Mouse (Mus musculus): Measurements from ENCODE around the gene Cstb. TPM values are rescaled to one million over a fixed set of nuclear protein-coding genes. Genes with fewer than 3 reads are reported as not detected.

The Cstb gene
- total RNA-seq, 1 experiment from 2014 or later = 47.5 TPM

Other genes starting within 250 kb of the Cstb start
- 29.2 and 32.2 TPM in 2 replicates for gene Pwp2, start 240.5 kb upstream of the Cstb start, total RNA-seq (2017)
- gene Trappc10, start 181.0 kb upstream of the Cstb start, total RNA-seq (2017) = 27.8 and 29.0 TPM in 2 replicates
- 8.2 and 12.7 TPM in 2 replicates for gene Agpat3, start 73.2 kb upstream of the Cstb start, total RNA-seq (2017)
- 393 and 414 TPM in 2 replicates for gene Rrp1, start 12.6 kb upstream of the Cstb start, total RNA-seq (2017)
- 12.3 and 16.7 TPM in 2 replicates for gene Pdxk, start 39.3 kb downstream of the Cstb start, total RNA-seq (2017)
- not detected in 2 replicates for gene Olfr1358, start 91.8 kb downstream of the Cstb start, total RNA-seq (2017)
- 15.2 and 16.9 TPM in 2 replicates for gene Ilvbl, start 148.7 kb downstream of the Cstb start, total RNA-seq (2017)
- gene Syde1, start 166.3 kb downstream of the Cstb start, total RNA-seq (2017) = 1.9 and 2.2 TPM in 2 replicates
- gene Olfr1357, start 192.4 kb downstream of the Cstb start, total RNA-seq (2017) = not detected in 2 replicates